Mouse (Mus musculus) gastrocnemius, postnatal 36 days (tissue): ENCODE data around the gene Sgms1. TPM values are rescaled to one million over a fixed set of nuclear protein-coding genes. Genes with fewer than 3 reads are reported as not detected.

Experiments
- DNase-seq, 2 experiments: peaks; one replicate each; pipeline ENCODE4 v3.0.0; 2022
- intact Hi-C: fragments of 180-260 bp; cut with DNase I; formaldehyde crosslinking; loops from one replicate; pipeline ENCODE4 v1.15.1; 2025
- long read RNA-seq, 2 experiments: library from polyadenylated mRNA; stranded (forward); transcript quantifications; one replicate each; pipeline ENCODE4 v2.0.0; 2021
- total RNA-seq, 2 experiments: library from RNA; stranded (reverse); gene quantifications; 2 replicates each; pipeline ENCODE4 v1.2.3; 2021

Gene Sgms1
- 10 to 100 TPM; 46.3 to 50.1 TPM for total RNA-seq
- long read RNA-seq, experiment 1, transcript Sgms1-201 (10 exons, 3,665 nt) = major isoform, 8 of 29 reads
- long read RNA-seq, experiment 1, partial matches to known transcripts = 2 of 29 reads
- long read RNA-seq, experiment 1, other reads (novel, unspliced or antisense) = 17 of 29 reads
- long read RNA-seq, experiment 2, transcript Sgms1-212 (6 exons, 3,262 nt) = minor isoform, 5 of 31 reads
- long read RNA-seq, experiment 2, transcript Sgms1-201 (10 exons, 3,665 nt) = major isoform, 10 of 31 reads
- long read RNA-seq, experiment 2, partial matches to known transcripts = 3 of 31 reads
- long read RNA-seq, experiment 2, other reads (novel, unspliced or antisense) = 13 of 31 reads

DNA sequence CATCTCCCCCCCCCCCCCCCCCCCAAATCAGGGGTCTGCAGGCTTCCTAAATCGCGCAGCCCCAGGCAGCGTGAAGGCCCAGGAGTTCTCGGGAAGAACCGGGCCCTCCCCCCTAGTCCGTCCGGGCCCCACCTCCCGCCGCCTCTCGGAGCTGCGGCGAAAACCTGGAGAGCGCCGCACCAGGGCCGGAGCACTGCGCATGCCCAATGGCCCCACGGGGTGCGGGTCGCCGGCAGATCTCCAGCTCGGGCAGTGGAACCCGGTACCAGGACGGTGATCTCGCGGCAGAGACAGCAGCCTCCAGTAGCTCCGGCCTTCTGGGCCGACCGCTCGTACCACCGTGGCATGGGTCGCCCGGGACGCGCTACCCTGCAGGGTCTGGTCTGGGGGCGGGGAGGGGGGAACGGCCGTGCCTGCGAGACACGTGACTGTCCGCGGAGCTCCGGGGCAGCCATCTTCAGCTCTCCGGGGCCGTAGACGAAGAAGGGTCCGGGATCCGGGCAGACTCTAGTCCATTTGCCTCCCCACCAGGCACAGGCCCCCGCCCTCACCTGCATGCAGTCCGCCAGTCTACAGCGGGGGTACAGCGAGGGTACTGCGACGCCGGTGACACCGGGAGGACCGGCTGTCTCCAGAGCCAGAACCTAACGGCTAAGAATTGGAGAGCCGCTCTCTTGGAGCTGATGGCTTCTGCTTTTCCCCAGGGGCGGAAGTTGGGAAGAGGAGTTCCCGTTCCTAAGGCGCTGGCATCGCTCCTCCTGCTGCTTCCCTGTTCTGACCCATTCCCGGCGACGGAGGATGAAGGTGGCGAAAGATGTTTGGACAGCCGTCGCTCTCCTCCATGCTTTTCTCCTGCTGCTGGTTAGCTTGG lies at the start of gene Sgms1:
Sgms1 (minus strand) TSS at position 714 of the 871 bp plus-strand sequence.
- DNase-seq = peak; percentile 88 to 89
- intact Hi-C loops = loop anchor here (2.0 kb wide), 2 partner anchors 62 to 220 kb away; no protein-coding TSS in a partner anchor

GRCm38 (mm10) chr19:32425856-32426255 lies 36.3 kb upstream of the Sgms1 start:
- intact Hi-C loops = no loop called here
- no peak for DNase-seq

DNA sequence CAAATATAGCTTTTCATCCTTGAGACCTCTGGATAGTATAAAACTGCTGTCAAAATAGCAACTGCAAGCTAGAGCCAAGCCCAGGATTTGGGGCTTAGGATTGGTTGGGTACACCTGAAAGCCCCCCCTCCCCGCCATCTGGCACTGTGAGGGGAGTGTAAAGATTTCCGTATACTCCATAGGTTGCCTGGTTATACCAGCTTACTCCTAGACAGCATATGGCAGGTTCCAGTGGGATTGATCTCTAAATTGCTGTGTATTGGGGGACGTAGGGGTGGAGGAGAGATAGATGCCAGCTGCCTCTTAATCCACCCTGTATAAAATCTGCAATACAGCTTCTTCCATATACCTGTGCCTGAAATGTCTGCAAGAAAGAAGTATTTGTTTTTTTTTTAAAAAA lies 35.2 kb upstream of the Sgms1 start:
- no peak for DNase-seq
- intact Hi-C loops = no loop called here

- DNase-seq = no peak
- intact Hi-C loops = no loop called here
Observed at GRCm38 (mm10) chr19:32419069-32419468, 29.6 kb upstream of the Sgms1 start.

DNA sequence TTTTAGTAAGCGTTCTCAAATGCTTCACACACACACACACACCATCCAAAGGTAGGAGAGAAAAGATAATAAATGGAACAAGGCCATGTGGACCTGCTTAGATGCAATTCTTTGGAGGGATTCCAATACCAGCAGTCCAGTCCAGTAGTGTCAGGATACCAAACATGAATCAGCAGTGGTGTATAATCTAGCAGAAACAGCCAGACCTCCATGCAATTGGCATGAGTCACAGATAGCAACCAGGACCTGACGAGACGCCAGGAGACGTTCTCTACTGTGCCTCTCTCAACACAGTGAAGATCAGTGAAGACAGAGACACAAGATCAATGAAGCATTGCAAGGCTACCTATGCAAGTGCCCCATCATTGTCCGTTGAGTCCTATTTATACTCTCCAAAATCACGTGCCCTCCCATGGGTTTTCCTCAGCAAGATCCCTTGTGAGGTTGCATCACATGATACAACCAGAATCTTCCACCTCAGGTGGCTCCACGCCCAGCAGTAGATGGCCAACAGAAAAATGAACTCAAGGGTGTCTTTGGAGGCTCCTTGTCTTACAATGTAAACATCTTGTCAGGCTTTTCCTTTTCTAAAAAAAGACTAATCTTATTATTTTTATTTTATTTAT lies 27.3 kb upstream of the Sgms1 start:
- DNase-seq = no peak
- intact Hi-C loops = no loop called here

GRCm38 (mm10) chr19:32409603-32410360 lies 20.3 kb upstream of the Sgms1 start:
- intact Hi-C loops = no loop called here
- no peak for DNase-seq

DNA sequence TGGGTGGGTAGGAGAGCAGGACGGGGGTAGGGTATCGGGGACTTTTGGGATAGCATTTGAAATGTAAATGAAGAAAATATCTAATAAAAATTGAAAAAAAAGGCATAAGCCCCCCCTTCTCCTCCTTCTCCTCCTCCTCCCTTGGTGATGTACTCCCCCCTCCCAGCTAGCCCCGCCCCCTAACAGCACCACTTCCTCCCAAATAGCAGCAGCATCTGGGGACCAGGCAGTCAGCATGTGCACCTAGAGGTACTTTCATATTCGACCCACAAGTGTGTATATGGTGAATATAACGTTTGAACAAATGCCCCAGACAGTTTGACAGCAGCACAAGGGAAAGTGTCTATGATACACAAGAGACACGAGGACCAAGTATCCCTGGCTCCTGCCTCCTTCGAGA lies 17.2 kb upstream of the Sgms1 start:
- no peak for DNase-seq
- intact Hi-C loops = no loop called here

GRCm38 (mm10) chr19:32404386-32404785 lies 14.9 kb upstream of the Sgms1 start:
- no peak for DNase-seq
- intact Hi-C loops = no loop called here

GRCm38 (mm10) chr19:32403834-32404233 lies 14.3 kb upstream of the Sgms1 start:
- intact Hi-C loops = no loop called here

DNA sequence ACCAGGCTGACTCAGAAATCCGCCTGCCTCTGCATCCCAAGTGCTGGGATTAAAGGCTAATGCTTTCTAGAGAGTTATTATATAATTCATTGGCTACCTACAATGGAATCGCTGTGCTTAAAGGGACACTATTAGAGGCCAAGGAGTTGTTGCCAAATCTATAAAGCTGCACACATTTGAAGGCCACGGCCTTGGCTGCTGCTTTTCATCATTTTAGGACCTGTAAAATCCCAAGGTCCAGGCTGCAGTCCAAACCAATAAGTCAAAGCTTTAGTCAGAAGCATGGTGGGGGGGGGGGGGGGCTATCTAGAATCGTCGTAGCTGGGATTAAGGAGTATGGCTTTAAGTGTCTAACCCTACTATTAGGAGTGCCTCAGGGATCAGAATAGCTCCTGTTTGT lies 9.0 kb upstream of the Sgms1 start:
- intact Hi-C loops = no loop called here
- no peak for DNase-seq

More at GRCm38 (mm10) chr19:32403834-32404233, 14.3 kb upstream of the Sgms1 start:
- no peak for DNase-seq

DNA sequence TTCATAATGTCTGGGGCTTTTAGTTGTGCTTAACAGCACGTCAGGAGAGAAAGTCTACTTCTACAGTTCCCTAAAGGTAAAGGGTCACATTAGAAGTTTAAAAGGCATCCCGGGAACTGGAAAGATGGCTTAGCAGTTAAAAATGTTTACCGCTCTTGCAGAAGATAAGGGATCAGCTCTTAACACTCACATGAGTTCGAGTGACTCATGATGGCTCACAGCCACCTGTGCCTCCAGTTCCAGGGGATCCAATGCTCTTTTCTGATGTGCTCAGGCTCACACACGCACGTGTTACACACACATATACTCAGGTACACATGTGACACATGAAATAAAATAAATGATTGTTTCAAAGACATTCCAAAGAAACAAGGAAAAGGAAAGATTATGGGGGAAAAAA lies 6.8 kb upstream of the Sgms1 start:
- DNase-seq = no peak
- intact Hi-C loops = no loop called here

DNA sequence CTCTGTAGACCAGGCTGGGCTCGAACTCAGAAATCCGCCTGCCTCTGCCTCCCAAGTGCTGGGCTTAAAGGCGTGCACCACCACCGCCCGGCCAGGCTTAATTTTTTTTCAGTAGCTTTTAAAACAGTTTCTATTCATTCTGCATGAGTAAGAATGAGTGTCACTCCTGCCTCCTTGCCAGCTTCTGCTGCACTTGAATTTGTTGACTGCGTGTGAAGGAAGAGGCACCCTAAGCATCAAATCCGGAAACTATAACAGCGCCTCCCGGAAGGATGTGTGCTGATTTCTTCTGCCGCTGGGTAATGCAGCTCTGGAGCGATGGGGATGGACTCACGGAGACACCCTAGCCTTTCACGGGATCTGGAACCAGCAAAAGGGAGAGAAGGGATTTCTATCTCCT lies 5.3 kb upstream of the Sgms1 start:
- DNase-seq = no peak
- intact Hi-C loops = no loop called here

- no peak for DNase-seq
- intact Hi-C loops = no loop called here
Observed at GRCm38 (mm10) chr19:32393758-32394450, 4.4 kb upstream of the Sgms1 start.

DNA sequence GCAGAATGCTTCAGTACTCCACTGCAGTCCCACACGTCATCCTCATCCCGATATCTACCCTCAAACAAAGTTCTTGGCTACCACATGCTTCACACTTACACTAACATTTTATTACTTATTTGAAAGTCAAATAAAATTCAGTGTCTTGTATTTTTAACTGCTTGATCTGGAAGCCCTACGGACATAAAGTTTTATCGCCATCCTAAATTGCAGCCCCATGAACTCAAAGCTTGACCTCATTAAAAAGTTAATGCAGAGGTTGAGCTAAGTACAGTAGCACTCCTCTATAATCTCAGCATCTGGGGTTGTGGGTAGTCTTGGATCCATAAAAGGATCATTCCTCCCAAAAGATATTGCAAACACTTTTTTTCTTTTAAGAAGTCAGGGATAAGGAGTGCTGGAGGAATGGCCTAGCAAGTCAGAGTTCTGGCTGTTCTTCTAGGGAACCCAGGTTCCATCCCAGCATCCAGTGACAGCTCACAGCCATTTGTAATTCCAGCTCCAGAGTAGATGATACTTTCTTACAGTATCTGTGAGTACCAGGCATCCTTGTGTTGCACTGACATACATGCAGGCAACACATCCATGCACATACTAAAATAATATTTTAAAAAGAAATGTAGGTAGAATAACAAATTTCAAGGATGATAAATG lies 3.7 kb upstream of the Sgms1 start:
- intact Hi-C loops = no loop called here
- DNase-seq = no peak

- intact Hi-C loops = no loop called here
- DNase-seq = no peak
Observed at GRCm38 (mm10) chr19:32391441-32391840, 1.9 kb upstream of the Sgms1 start.

GRCm38 (mm10) chr19:32390116-32390515 lies 602 bp upstream of the Sgms1 start:
- no peak for DNase-seq
- intact Hi-C loops = no loop called here

DNA sequence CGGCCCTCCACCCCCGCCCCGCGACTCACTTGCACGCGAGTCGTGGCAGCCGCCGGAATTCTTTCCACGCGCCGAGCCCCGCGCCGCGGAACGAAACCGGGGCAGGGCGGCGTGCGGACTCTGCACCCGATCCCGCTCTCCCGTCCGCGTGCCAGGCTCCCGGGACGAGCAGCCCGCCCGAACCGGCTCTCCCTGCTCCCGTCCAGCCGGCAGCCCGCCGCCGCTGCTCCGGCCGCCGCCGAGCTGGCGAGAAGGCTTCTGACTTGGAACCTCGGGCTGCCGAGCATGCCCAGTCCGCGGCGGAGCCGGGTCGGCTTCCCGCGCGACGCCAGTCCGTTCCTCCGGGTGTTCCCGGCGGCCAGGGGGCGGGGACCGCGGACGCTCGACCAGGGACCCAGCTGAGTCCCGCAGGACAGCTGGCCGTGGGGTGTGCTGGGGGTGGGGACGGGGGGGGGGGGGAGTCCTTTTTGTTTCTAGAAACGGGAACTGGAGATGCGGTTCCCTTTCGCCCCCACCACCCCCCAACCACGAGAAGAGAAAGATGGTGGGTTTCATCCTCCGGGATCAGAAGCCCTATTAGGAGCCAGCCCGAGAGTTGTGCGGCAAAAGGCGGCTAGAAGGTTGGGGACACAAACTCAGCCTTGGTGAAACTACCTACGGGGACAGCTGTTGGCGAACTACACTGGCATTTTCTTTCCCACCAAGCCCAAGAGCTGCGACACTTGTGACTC lies 1.2 kb downstream of the Sgms1 start:
- intact Hi-C loops = loop anchor here (2.0 kb wide), 2 partner anchors 62 to 220 kb away; no protein-coding TSS in a partner anchor
- DNase-seq = peak; percentile 89 to 93

DNA sequence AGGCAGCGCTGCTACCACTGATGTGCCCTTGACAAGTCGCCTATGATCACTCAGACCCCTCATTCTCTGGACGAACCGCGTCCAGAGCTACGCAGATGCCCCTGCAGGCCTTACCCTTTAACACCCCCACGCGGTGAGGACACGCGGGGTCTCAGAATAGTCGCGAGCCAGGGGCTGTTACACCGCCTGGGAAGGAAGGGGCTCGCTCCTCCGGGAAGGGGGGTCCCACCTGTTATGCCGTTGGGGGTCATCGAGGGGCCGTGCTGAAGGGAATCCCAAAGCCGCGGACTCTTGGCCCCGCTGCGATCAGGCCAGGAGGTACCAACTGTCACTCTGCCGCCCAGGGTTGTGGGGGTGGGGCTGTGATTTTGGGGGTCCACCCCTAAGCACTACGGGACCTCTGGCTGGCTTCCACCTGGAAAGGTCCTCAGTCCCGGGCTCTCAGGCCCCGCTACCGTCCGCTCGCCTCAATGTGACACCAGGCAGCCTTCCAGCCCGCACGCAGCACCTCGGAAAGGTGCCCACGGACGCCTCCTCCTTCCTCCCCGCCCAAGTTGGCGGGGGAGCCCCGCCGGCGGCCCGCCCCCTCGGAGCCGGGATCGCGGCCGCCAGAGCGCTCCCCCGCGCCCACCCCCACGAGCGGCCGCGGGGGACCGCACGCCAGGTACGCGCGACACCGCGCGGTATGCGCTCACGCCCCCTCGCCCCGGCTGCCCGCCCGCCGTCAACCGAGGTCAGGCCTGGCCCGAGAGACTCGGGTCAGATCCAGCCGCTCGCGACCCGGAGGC lies 1.9 kb downstream of the Sgms1 start:
- DNase-seq = peak; percentile 68 to 71
- intact Hi-C loops = loop anchor here (2.0 kb wide), 2 partner anchors 61 to 219 kb away; no protein-coding TSS in a partner anchor
